Mouse (Mus musculus): Measurements from ENCODE around the gene Fam117a.

The Fam117a gene

GRCm38 (mm10) chr11:95366280-95366897 lies 29.6 kb downstream of the Fam117a start:
- peak; percentile 51 for DNase-seq

- no peak for DNase-seq
Observed at GRCm38 (mm10) chr11:95367011-95367735, 30.4 kb downstream of the Fam117a start.

- no peak for DNase-seq
Observed at GRCm38 (mm10) chr11:95368231-95368823, 31.5 kb downstream of the Fam117a start.

GRCm38 (mm10) chr11:95368871-95369270 lies 32.1 kb downstream of the Fam117a start:
- DNase-seq = no peak

- peak; percentile 57 for DNase-seq
Observed at GRCm38 (mm10) chr11:95369964-95370890, 33.4 kb downstream of the Fam117a start.

- no peak for DNase-seq
Observed at GRCm38 (mm10) chr11:95371182-95371581, 34.4 kb downstream of the Fam117a start.

GRCm38 (mm10) chr11:95378926-95379325 lies 42.1 kb downstream of the Fam117a start:
- DNase-seq = no peak

- no peak for DNase-seq
Observed at GRCm38 (mm10) chr11:95379552-95379951, 42.7 kb downstream of the Fam117a start.

- DNase-seq = no peak
Observed at GRCm38 (mm10) chr11:95380711-95381110, 43.9 kb downstream of the Fam117a start.

GRCm38 (mm10) chr11:95381146-95381545 lies 44.3 kb downstream of the Fam117a start:
- DNase-seq = peak; percentile 75

- DNase-seq = peak; percentile 69
Observed at GRCm38 (mm10) chr11:95383331-95383986, 46.6 kb downstream of the Fam117a start.

- DNase-seq = no peak
Observed at GRCm38 (mm10) chr11:95384004-95384318, 47.1 kb downstream of the Fam117a start.

- peak; percentile 100 for DNase-seq
Observed at GRCm38 (mm10) chr11:95384319-95384972, 47.6 kb downstream of the Fam117a start, which contains the start of gene Slc35b1. Slc35b1 (plus strand) TSS chr11:95384692.

- no peak for DNase-seq
Observed at GRCm38 (mm10) chr11:95384973-95385320, 48.1 kb downstream of the Fam117a start.

GRCm38 (mm10) chr11:95387354-95387753 lies 50.5 kb downstream of the Fam117a start:
- DNase-seq = no peak

- no peak for DNase-seq
Observed at GRCm38 (mm10) chr11:95389006-95389405, 52.2 kb downstream of the Fam117a start.

GRCm38 (mm10) chr11:95390420-95390819 lies 53.6 kb downstream of the Fam117a start:
- DNase-seq = no peak

GRCm38 (mm10) chr11:95391201-95391600 lies 54.4 kb downstream of the Fam117a start:
- DNase-seq = no peak

GRCm38 (mm10) chr11:95391743-95392142 lies 54.9 kb downstream of the Fam117a start:
- no peak for DNase-seq

GRCm38 (mm10) chr11:95392223-95392667 lies 55.4 kb downstream of the Fam117a start:
- DNase-seq = no peak

GRCm38 (mm10) chr11:95392708-95393499 lies 56.1 kb downstream of the Fam117a start:
- DNase-seq = no peak

All from lung, postnatal 36 days (tissue).